Mouse (Mus musculus) A20 (cell line): ENCODE results near the gene Kcnb1.

Experiments used
- DNase-seq: peaks from one replicate; pipeline ENCODE4 v3.0.0-alpha.2; 2011; ENCODE audit warnings: low read depth, low spot score

Kcnb1 gene

GRCm38 (mm10) chr2:167080387-167080786 is 109.6 kb downstream of the Kcnb1 start:
- DNase-seq = no peak

- DNase-seq = no peak
Measured at GRCm38 (mm10) chr2:167079535-167080257, 110.3 kb downstream of the Kcnb1 start.

- no peak for DNase-seq
Measured at GRCm38 (mm10) chr2:167078931-167079495, 110.9 kb downstream of the Kcnb1 start.

GRCm38 (mm10) chr2:167078486-167078885 is 111.5 kb downstream of the Kcnb1 start:
- no peak for DNase-seq

GRCm38 (mm10) chr2:167077199-167077962 is 112.6 kb downstream of the Kcnb1 start:
- DNase-seq = no peak

- no peak for DNase-seq
Measured at GRCm38 (mm10) chr2:167076759-167077158, 113.2 kb downstream of the Kcnb1 start.

GRCm38 (mm10) chr2:167076352-167076751 is 113.6 kb downstream of the Kcnb1 start:
- no peak for DNase-seq

GRCm38 (mm10) chr2:167074587-167074986 is 115.4 kb downstream of the Kcnb1 start:
- no peak for DNase-seq

- DNase-seq = peak; percentile 94
Measured at GRCm38 (mm10) chr2:167071641-167072601, 118.0 kb downstream of the Kcnb1 start.

GRCm38 (mm10) chr2:167071266-167071640 is 118.7 kb downstream of the Kcnb1 start:
- DNase-seq = no peak

GRCm38 (mm10) chr2:167070341-167070740 is 119.6 kb downstream of the Kcnb1 start:
- no peak for DNase-seq

GRCm38 (mm10) chr2:167067575-167067974 is 122.4 kb downstream of the Kcnb1 start:
- DNase-seq = peak; percentile 73

GRCm38 (mm10) chr2:167066528-167067516 is 123.1 kb downstream of the Kcnb1 start:
- peak; percentile 62 for DNase-seq

GRCm38 (mm10) chr2:167066031-167066430 is 123.9 kb downstream of the Kcnb1 start:
- peak; percentile 44 for DNase-seq

- DNase-seq = peak; percentile 40
Measured at GRCm38 (mm10) chr2:167064601-167065295, 125.2 kb downstream of the Kcnb1 start.

- peak; percentile 65 for DNase-seq
Measured at GRCm38 (mm10) chr2:167063906-167064496, 126.0 kb downstream of the Kcnb1 start.

- DNase-seq = peak; percentile 96
Measured at GRCm38 (mm10) chr2:167062965-167063880, 126.7 kb downstream of the Kcnb1 start, which contains the start of gene Znfx1. Znfx1 (minus strand) TSS chr2:167063015.

GRCm38 (mm10) chr2:167062497-167062911 is 127.5 kb downstream of the Kcnb1 start:
- peak; percentile 95 for DNase-seq
